Mouse (Mus musculus) lung, postnatal 36 days (tissue): ENCODE measurements around the gene Sun2.
A peak's percentile ranks its signal among the peaks of the same experiment; 100 is the strongest.

Experiments used
- DNase-seq: peaks from one replicate; pipeline ENCODE4 v3.0.0; 2022; ENCODE audit warnings: mixed read lengths

The Sun2 gene

GRCm38 (mm10) chr15:79741921-79742705, at the start of gene Sun2:
Gene Sun2, minus strand, starts transcription at chr15:79742536.
- DNase-seq, result peak; percentile 97

- peak; percentile 62 for DNase-seq
Measured at GRCm38 (mm10) chr15:79791502-79791901, 49.2 kb upstream of the Sun2 start.

DNA sequence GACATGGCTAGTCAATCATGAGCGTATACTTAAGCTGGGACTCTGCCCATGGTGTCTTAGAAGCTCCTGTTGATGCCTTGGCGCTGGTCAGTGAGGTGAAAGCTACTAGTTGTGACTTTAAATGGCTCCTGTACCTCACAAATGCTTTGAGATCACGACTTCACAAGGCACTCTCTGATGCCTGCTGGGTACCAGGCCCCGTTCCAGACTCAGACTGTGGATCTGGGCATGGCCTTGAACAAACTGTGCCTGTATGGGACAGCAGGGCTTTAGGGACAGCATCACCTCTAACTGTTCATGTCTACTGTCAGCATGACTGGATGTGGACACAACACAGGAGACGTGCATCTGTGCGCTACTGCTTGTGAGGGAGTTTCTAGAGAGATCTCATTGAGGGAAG, 48.6 kb upstream of the Sun2 start:
- no peak for DNase-seq

- DNase-seq, result no peak
Measured at GRCm38 (mm10) chr15:79790111-79790510, 47.8 kb upstream of the Sun2 start.

DNA sequence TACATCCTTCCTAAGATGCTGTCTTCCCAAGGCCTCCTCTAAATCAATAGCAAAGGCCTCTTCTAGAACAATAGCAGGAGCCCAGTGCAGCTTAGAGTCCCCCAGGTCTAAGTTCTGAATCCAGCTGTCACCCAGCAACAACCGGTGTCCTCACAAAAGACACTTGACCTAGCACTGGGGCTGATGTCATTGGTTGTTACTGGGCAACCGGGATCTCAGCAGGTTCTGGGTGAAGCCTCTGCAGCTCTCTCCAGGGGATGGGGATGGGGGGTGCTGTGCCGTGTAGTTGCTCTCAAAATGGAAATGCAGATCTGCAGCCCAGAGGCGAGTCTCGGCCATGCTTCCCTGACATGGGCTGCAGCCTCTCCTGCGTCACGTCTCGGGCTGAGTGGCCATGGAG, 45.5 kb upstream of the Sun2 start:
- no peak for DNase-seq

DNA sequence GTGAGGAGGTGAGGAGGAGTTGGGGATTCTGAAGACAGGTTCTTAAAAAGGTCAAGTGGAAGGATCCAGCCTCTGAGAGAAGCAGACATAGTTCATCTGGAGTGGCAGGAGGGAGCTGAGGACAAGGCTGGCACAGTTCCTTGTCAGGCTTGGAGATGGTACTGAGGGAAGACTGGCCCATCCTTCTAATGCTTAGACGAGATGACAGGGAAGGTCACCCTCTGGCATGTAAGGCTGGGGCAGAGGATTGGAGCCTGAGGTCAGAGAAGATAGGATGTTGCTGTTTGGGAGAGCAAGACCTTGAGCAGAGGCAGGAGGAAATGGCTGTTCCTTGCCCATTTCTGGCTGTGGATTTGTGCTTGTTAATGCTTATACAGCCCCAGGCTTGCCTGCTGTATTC, 42.7 kb upstream of the Sun2 start:
- no peak for DNase-seq

DNA sequence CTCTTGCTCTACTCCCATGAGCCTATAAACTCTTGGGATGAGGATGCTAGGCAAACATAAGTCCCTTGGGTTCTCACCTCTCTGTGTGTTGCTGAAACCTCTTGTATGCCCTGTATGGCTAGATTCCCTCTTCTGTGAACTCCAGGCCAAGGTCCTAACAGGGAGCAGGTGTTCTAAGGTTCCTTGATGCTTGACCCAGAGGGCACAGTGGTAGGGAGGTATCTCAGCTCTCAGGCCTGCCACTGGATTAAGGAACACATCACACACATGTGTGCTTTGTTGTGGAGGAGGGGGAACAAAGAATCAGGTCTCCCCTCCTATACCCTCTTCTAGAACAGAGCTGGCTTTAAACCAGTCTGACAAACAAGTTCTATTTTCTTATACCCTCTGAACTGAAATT, 35.4 kb upstream of the Sun2 start, which contains the start of gene Dnal4:
Gene Dnal4 (minus strand): TSS at position 101 of the 400 bp plus-strand sequence.
- no peak for DNase-seq

GRCm38 (mm10) chr15:79775662-79776061, 33.3 kb upstream of the Sun2 start:
- no peak for DNase-seq

DNA sequence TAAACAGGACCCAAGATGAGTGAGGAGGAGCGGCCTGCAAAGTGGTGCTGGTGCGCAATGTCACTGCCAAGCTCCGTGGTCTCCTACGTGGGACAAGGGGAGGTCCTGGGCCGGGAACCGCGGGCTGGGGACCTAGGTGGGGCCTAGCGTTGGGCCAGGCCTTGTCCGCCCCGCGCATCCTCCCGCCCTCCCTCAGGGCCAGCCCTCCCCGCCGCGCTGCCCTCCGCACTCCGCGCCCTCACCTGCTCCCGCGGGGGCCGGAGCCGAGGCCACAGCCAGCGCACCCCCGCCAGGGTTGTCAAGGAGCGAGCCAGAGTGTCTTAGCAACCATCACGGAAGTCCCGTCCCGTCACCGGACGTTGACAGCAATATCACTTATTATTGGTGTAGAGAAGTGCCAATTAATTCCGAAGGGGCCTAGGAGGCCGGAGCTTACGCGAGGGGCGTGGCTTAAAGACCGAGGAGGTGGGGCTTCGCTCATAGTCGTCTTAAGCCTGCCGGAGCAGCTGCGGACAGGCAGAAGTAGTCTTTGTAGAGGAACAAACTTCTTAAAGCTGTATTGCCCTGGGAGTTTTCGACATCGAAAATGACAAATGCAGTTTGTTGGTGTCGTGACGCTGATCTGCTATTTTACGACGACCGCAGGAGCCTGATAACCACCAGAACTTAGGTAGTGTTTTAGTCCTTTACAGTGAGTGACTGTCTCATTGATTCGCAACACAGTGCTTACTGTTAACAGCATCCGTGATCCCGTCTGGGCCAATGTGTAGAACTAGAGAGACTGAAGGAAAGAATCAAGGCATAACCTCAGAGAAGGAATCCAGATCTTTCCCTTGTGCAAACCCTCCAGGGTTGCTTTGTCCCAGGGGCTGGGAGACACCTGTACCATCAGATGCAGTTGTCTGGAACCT, 32.0 kb upstream of the Sun2 start:
- DNase-seq, result peak; percentile 98

- DNase-seq, result no peak
Measured at GRCm38 (mm10) chr15:79770629-79771240, 28.4 kb upstream of the Sun2 start.

GRCm38 (mm10) chr15:79768302-79768701, 26.0 kb upstream of the Sun2 start:
- peak; percentile 46 for DNase-seq

GRCm38 (mm10) chr15:79767327-79767961, 25.1 kb upstream of the Sun2 start:
- DNase-seq, result no peak

GRCm38 (mm10) chr15:79766586-79767071, 24.3 kb upstream of the Sun2 start:
- no peak for DNase-seq

GRCm38 (mm10) chr15:79766168-79766567, 23.8 kb upstream of the Sun2 start:
- peak; percentile 55 for DNase-seq

DNA sequence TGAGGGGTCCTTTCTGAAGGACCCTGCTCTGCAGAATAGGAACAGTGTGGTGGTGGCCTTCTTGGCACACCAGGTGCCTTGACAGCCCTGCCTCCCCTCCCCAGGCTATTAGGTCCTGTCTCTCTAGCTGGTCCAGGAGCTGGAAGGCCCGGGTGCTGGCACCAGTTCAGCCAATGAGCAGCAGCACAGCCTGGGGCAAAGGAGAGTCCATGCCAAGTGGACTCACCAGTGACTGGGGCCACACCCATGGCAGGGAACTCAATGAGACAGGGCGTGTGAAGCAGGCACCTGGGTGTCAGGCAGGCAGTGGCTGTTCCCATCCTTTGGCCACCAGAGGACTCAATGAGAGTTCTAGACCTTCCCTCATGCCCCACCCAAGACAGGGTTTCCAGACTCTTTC, 23.0 kb upstream of the Sun2 start:
- peak; percentile 27 for DNase-seq

DNA sequence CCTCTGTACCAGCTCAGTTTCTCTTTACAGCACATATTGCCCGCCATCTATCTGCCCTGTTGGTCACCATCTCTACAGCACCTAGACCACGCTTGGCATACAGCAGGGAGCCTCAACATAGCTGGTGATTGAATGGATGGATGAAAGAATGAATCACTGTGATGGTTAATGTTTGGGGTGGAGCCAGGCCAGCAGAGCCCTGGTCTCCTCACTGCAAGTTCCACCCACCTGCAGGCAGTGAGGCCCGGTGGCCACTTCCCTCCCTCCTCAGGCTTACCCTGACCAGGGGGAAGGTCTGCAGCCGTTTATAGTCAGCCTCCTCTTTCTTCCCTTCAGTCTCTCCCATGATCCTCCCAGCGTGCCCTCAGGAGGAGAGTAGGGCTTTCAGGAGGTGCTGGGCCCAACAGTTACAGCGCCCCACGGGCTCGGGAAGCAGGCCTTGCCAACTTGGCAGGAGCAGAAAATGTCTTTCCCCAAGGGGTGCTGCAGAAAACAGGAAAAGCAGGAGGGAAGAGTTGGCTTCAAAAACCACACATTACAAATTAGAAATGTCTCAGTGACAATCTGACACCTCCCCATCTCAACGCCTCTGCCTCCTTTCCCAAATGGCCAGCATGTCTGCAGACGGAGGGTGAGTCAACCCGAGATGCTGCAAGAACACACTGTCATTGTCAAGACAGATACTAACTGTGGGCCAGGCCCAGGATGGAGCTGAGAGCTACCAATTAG, 22.4 kb upstream of the Sun2 start:
- no peak for DNase-seq

DNA sequence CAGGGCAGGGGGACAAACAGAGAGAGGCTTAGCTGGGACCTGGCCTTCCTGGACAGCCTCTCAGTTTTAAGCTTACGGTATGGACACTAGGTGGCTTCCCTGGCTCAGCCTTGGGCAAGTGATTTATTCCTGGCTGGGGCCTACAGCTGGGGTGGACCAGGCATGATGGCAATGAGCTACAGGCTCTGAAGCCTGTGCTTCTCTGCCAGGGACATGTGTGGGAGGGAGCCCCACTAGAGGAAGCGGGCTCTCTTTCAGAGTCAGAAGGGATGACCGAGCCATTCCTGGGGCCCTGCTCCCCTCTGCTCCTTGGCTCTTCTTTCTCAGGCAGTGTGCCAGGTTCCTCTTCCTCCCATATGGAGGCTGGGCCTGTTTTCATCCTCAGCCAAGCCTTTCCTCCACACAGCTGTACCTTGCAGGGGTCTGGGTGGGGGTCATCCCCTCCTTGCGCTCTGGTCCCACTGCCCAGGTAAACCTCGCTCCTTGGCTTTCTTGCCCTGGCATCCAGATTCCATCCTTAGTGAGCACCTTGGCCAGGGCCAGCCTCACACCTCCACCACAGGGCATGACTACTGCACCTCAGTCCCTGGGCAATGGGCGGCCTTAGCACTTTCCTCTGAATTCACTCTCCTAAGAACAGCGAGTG, 21.4 kb upstream of the Sun2 start:
- DNase-seq, result peak; percentile 35

- DNase-seq, result no peak
Measured at GRCm38 (mm10) chr15:79763001-79763400, 20.7 kb upstream of the Sun2 start.

- no peak for DNase-seq
Measured at GRCm38 (mm10) chr15:79760956-79761355, 18.6 kb upstream of the Sun2 start.

DNA sequence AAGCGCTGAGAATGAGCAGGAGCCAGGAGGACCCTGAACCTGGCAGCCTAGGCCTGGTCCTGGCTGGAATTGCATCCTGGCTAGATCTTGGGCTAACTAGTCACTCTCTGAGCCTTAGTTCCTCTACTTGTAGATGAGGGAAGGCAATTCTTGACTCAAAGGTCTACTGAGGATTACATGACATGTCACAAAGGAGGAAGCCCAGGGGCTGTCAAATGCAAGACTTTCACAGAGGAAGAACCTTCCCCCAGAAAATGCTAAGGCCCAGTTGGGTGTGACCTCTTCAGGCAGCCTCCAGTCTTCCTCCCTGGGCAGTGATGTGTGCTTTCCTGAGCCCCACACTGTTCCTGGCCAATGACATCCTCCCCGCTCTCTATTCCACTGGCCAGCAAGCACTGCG, 14.8 kb upstream of the Sun2 start:
- peak; percentile 47 for DNase-seq

DNA sequence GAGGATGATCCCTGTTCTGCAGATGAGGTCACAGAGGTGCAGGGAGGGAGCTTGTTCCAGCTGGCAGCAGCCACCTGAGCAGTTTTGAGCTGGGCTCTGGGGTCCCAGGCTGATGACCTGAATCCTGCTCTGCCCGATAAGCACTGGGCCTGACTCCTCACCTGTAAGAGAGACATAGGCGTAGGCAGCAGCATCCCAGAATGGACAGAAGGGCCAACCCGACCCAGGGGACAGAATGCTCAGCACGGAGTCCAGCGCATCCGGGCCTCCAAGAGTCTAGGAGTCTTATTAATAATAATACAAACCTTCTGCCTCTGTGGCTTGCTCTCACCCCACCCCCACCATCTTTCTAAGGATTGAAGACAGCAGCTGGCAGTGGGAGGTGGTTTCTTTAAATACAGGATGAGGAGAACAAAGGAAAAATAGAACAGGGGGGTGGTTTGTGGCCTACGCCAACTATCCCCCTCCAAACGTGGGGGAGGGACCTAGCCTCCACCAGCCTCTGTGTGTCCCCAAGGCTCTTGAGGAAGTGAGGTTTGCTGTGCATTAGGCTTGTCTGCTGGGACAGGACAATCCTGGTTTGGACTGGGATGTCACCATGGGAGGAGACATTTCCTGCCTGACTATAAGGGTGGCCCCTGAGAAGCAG, 13.8 kb upstream of the Sun2 start:
- DNase-seq, result no peak
